Mouse (Mus musculus): Measurements from ENCODE around the gene Cd22. TPM values are rescaled to one million over a fixed set of nuclear protein-coding genes. Genes with fewer than 3 reads are reported as not detected.

Cd22 gene
- polyA plus RNA-seq, 1 experiment from 2014 or later, result not detected

DNA sequence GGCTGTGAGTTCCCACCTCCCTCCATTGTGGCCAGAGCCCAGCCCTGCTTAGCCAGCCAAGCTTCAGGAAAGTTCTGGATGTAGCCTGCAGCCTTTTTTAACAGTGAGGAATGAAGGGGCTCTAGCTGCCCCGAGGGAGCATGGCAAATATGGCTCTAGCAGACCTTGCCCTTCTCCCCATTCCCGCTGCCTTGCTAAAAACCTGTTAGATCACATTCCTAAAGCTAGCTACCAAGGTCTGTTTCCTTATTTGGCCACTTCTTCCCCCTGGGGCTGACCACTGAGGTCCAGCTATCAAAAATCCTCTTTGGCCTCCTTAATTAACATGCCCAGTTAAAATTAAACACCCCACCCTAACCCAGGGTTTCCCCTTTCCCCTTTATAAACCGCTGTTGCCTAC lies 12.4 kb upstream of the Cd22 start:
- H3K4me1 ChIP-seq, result no peaks in the 10 kb centered on the region
- no peak overlapping the region for H3K9ac ChIP-seq
- H3K27me3 ChIP-seq, result no peaks in the 10 kb centered on the region
- no peak overlapping the region for H3K4me3 ChIP-seq (replicated peaks)
- ATAC-seq (ENCODE audit: low FRiP score), result no peak
- no peak overlapping the region for H3K4me2 ChIP-seq
- 67% methylated on average over 3 of the region's 3 CpGs for WGBS
- no peaks in the 10 kb centered on the region for H3K9me3 ChIP-seq
- H3K27ac ChIP-seq, result no peak overlapping the region
- H3K36me3 ChIP-seq (replicated peaks), result no peaks in the 10 kb centered on the region

DNA sequence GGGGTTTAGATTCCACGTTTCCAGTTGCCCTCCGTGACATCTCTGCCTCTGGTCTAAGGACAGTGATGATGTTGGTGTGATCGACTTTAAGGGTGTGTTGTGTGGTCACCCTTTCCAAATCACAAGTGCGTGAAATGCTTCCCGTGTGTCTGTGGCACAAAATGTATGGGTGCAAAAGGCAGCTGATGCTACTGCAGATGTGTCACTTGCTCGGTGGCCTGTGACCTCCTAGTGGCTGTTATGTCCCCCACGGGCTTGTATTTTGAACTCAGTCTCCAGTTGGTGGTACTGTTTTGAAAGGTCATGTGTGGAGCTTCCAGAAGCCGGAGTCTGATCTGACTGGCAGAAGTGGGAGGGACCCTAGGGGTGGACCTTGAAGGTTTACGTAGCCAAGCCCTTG lies 11.6 kb upstream of the Cd22 start:
- 87% methylated on average over 9 of the region's 9 CpGs for WGBS
- ATAC-seq (ENCODE audit: low FRiP score), result no peak

DNA sequence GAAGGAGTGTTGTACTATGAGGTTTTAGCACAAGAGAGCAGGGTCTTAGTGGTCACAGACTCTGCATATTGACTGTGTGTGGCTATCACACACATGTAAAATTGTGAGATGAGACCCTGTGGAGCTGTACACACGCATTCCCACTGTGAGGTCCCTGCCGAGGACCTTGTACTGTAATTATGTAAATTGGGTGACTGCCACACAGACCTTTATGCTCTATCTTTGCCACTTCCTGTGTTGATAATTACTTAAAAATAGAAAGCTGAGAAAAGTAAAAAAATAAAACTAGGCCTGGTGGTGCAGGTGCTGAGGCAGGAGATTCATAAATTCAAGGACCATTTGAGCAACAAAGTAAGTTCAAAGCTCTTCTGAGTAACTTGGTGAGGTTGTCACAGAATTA lies 10.5 kb upstream of the Cd22 start:
- no peaks in the 10 kb centered on the region for H3K36me3 ChIP-seq (replicated peaks)
- no peak overlapping the region for H3K4me3 ChIP-seq (replicated peaks)
- no peak overlapping the region for H3K27ac ChIP-seq
- no peak overlapping the region for H3K4me2 ChIP-seq
- no peaks in the 10 kb centered on the region for H3K27me3 ChIP-seq
- H3K4me1 ChIP-seq, result no peaks in the 10 kb centered on the region
- ATAC-seq (ENCODE audit: low FRiP score), result no peak
- WGBS, result 68% methylated on average over 2 of the region's 2 CpGs
- no peaks in the 10 kb centered on the region for H3K9me3 ChIP-seq
- no peak overlapping the region for H3K9ac ChIP-seq

More for the DNA sequence above, 11.6 kb upstream of the Cd22 start:
- Histone ChIP-seq H3K4me3 (replicated peaks) (no peak overlapping the region), H3K36me3 (replicated peaks) (no peaks in the 10 kb centered on the region), H3K9ac (no peak overlapping the region), H3K27me3 (no peaks in the 10 kb centered on the region), H3K9me3 (no peaks in the 10 kb centered on the region), H3K27ac (no peak overlapping the region), H3K4me2 (no peak overlapping the region), H3K4me1 (no peaks in the 10 kb centered on the region)

- H3K9ac ChIP-seq, result no peak overlapping the region
- no peak for ATAC-seq (ENCODE audit: low FRiP score)
- no peaks in the 10 kb centered on the region for H3K36me3 ChIP-seq (replicated peaks)
- H3K4me3 ChIP-seq (replicated peaks), result no peak overlapping the region
- no peaks in the 10 kb centered on the region for H3K27me3 ChIP-seq
- WGBS, result 86% methylated on average over 7 of the region's 7 CpGs
- no peak overlapping the region for H3K27ac ChIP-seq
- no peaks in the 10 kb centered on the region for H3K9me3 ChIP-seq
- no peaks in the 10 kb centered on the region for H3K4me1 ChIP-seq
- H3K4me2 ChIP-seq, result no peak overlapping the region
Measured at GRCm38 (mm10) chr7:30888786-30889185, 8.6 kb upstream of the Cd22 start.

DNA sequence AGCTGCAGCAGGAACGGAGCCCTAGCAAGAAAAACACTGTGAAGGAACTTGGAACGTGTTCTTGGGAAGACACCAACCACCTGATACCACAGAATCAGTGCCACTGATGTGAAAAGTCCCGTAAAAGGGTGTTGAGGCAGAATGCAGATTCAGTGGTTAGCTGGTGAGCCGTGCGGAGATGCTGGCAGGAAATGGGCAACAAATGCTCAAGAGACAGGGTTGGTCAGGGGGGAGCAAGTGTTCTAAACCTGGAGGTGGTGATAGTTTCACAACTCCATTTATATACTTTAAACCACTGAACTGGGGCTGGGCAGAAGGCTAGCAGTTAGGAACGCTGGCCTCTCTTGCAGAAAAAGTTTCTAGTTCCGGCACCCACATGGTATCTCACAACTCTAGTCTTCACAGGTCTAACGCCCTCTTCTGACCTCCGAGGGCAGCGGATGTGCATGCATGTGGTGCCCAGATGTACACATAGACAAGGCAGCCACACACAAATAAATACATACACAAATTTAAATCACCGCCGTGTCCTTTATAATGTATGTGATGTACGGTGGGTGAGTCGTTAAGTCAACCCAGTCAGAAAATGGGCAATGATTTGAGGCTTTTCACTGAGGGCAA lies 7.5 kb upstream of the Cd22 start:
- Histone ChIP-seq H3K4me1 (no peaks in the 10 kb centered on the region), H3K4me2 (no peak overlapping the region), H3K9ac (no peak overlapping the region), H3K27ac (no peak overlapping the region), H3K36me3 (replicated peaks) (no peaks in the 10 kb centered on the region), H3K4me3 (replicated peaks) (no peak overlapping the region), H3K27me3 (no peaks in the 10 kb centered on the region), H3K9me3 (no peaks in the 10 kb centered on the region)
- ATAC-seq (ENCODE audit: low FRiP score), result no peak
- WGBS, result 86% methylated on average over 14 of the region's 14 CpGs

DNA sequence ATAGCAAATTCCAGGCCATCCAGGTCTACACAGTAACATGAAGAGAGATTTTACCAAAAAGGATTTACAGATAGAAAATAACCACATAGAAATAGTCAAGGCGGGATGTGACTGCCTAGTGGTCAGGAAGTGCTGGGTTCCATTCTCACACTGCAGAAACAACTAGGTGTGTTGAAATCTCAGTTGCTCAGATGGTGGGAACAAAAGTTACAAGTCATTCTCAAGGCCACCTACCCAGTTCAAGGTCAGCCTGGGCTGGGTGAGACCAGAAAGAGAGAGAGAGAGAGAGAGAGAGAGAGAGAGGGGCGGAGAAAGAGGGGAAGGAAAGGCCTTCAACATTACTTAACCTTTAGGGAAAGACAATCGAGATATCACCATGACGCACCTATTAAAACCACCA lies 6.7 kb upstream of the Cd22 start:
- H3K4me3 ChIP-seq (replicated peaks), result no peak overlapping the region
- no peaks in the 10 kb centered on the region for H3K36me3 ChIP-seq (replicated peaks)
- H3K4me1 ChIP-seq, result no peaks in the 10 kb centered on the region
- no peak overlapping the region for H3K4me2 ChIP-seq
- no peak overlapping the region for H3K27ac ChIP-seq
- H3K9ac ChIP-seq, result no peak overlapping the region
- no peaks in the 10 kb centered on the region for H3K27me3 ChIP-seq
- whole genome bisulfite sequencing, result 76% methylated on average over 4 of the region's 4 CpGs
- no peaks in the 10 kb centered on the region for H3K9me3 ChIP-seq
- no peak for ATAC-seq (ENCODE audit: low FRiP score)

DNA sequence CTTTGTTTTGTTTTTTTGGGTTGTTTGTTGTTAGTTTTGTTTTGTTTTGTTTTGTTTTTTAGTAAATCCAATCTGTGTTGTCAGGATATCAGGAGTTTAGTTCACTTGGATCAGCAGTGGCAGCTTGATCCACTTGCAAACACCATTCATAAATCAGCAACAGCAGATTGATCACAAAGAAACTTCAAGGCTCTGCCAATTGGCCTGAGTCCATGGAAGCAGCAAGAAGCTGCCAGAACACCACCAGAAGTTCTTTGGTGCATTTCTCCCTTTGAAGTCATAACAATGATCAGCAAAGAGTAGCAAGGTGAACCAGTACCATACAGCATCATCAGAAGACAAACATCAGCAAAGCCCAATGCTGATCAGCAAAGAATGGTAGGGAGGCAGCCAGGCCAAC lies 3.9 kb upstream of the Cd22 start:
- H3K27me3 ChIP-seq, result no peaks in the 10 kb centered on the region

GRCm38 (mm10) chr7:30881367-30881766 lies 1.2 kb upstream of the Cd22 start:
- H3K27me3 ChIP-seq, result no peaks in the 10 kb centered on the region
- no peak overlapping the region for H3K27ac ChIP-seq
- H3K4me3 ChIP-seq (replicated peaks), result no peak overlapping the region
- no peaks in the 10 kb centered on the region for H3K9me3 ChIP-seq
- no peak overlapping the region for H3K9ac ChIP-seq
- 89% methylated on average over 3 of the region's 3 CpGs for WGBS
- no peaks in the 10 kb centered on the region for H3K4me1 ChIP-seq
- no peak for ATAC-seq (ENCODE audit: low FRiP score)
- no peaks in the 10 kb centered on the region for H3K36me3 ChIP-seq (replicated peaks)
- H3K4me2 ChIP-seq, result no peak overlapping the region

More for the DNA sequence above, 3.9 kb upstream of the Cd22 start:
- Histone ChIP-seq H3K27ac (no peak overlapping the region), H3K4me2 (no peak overlapping the region), H3K4me1 (no peaks in the 10 kb centered on the region), H3K9ac (no peak overlapping the region), H3K4me3 (replicated peaks) (no peak overlapping the region), H3K36me3 (replicated peaks) (no peaks in the 10 kb centered on the region), H3K9me3 (no peaks in the 10 kb centered on the region)
- no peak for ATAC-seq (ENCODE audit: low FRiP score)

DNA sequence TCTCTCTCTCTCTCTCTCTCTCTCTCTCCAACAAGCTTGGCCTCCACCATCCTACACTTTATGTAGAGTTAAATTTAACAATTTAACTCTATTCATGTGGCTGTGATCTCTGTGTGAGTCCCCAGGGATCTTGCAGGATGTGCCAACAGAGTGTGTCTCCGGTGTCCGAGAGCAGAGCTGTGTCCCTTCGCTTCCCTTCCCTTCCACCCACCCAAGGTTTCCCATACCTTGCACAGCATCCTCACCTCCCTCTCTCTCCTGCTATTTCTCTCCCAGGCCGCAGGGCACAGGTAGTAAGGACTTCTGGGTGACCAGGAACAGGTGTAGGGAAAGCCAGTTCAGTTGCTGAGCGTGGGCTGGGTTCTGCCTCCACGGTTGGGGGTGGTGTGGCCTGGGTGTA lies 1.2 kb downstream of the Cd22 start:
- Histone ChIP-seq H3K4me2 (no peak overlapping the region), H3K27ac (no peak overlapping the region), H3K4me3 (replicated peaks) (no peak overlapping the region), H3K4me1 (no peaks in the 10 kb centered on the region), H3K9ac (no peak overlapping the region), H3K9me3 (no peaks in the 10 kb centered on the region), H3K27me3 (no peaks in the 10 kb centered on the region), H3K36me3 (replicated peaks) (no peaks in the 10 kb centered on the region)
- WGBS, result 85% methylated on average over 6 of the region's 6 CpGs
- no peak for ATAC-seq (ENCODE audit: low FRiP score)

GRCm38 (mm10) chr7:30873083-30873482 lies 7.1 kb downstream of the Cd22 start:
- Histone ChIP-seq H3K4me3 (replicated peaks) (no peak overlapping the region), H3K27ac (no peak overlapping the region), H3K4me1 (no peaks in the 10 kb centered on the region), H3K9me3 (no peaks in the 10 kb centered on the region), H3K36me3 (replicated peaks) (no peaks in the 10 kb centered on the region), H3K9ac (no peak overlapping the region), H3K27me3 (0 out of 2 replicates have a peak, but pooled peaks cover 10% of the 10 kb centered on the region), H3K4me2 (peak overlapping the region; percentile 17; the same call in 1 of the 2 replicates)
- 23% methylated on average over 15 of the region's 15 CpGs for WGBS
- no peak for ATAC-seq (ENCODE audit: low FRiP score)

- WGBS, result 69% methylated on average over 8 of the region's 8 CpGs
- ATAC-seq (ENCODE audit: low FRiP score), result no peak
- no peaks in the 10 kb centered on the region for H3K9me3 ChIP-seq
- H3K27me3 ChIP-seq, result 0 out of 2 replicates have a peak, but pooled peaks cover 5% of the 10 kb centered on the region
- 0 out of 2 replicates have a peak, but pooled peaks cover 4% of the 10 kb centered on the region for H3K4me1 ChIP-seq
- H3K9ac ChIP-seq, result no peak overlapping the region
- no peak overlapping the region for H3K4me2 ChIP-seq
- H3K4me3 ChIP-seq (replicated peaks), result no peak overlapping the region
- H3K36me3 ChIP-seq (replicated peaks), result no peaks in the 10 kb centered on the region
- H3K27ac ChIP-seq, result no peak overlapping the region
Measured at GRCm38 (mm10) chr7:30863386-30863785, 16.8 kb downstream of the Cd22 start.

DNA sequence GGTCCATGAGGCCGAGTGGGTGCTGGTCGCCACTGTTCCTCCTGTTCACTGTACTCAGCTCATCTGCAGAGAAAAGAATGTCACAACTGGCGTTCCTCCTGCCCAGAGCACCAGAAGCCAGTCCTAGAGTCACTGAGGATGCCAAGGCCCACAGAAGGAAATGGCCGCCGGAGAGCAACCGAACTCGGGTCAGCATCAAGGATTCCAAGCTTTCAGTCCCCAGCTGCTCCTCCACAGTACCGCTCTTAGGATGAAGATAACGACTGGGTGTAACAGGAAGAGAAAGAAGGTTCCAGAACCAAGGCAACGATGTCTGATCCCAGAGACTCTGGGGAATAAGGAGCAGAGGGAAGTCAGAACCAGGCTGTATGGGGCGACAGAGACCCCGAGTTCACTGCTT lies 18.7 kb downstream of the Cd22 start, which contains the start of gene Ffar1:
TSS of gene Ffar1 (minus strand) at position 101 of the 400 bp plus-strand sequence.
- H3K27ac ChIP-seq, result no peak within 1 kb of the TSS
- 0 out of 2 replicates have a peak, but pooled peaks cover 10% of the 10 kb centered on the region for H3K27me3 ChIP-seq
- no peaks in the 10 kb centered on the region for H3K9me3 ChIP-seq
- no peak for ATAC-seq (ENCODE audit: low FRiP score)
- WGBS, result 86% methylated on average over 12 of the region's 12 CpGs
- no peak within 1 kb of the TSS for H3K9ac ChIP-seq
- H3K4me3 ChIP-seq (replicated peaks), result no peak within 1 kb of the TSS
- H3K4me1 ChIP-seq, result 0 out of 2 replicates have a peak, but pooled peaks cover 4% of the 10 kb centered on the region
- no peaks in the 10 kb centered on the region for H3K36me3 ChIP-seq (replicated peaks)
- H3K4me2 ChIP-seq, result no peak within 1 kb of the TSS

GRCm38 (mm10) chr7:30859635-30860402 lies 20.3 kb downstream of the Cd22 start:
- peak overlapping the region; percentile 49 for H3K4me2 ChIP-seq
- no peaks in the 10 kb centered on the region for H3K9me3 ChIP-seq
- H3K9ac ChIP-seq, result no peak overlapping the region
- peak overlapping the region; percentile 28 for H3K4me3 ChIP-seq (replicated peaks)
- H3K36me3 ChIP-seq (replicated peaks), result no peaks in the 10 kb centered on the region
- 0 out of 2 replicates have a peak, but pooled peaks cover 4% of the 10 kb centered on the region for H3K4me1 ChIP-seq
- WGBS, result 15% methylated on average over 16 of the region's 16 CpGs
- H3K27ac ChIP-seq, result no peak overlapping the region
- 0 out of 2 replicates have a peak, but pooled peaks cover 11% of the 10 kb centered on the region for H3K27me3 ChIP-seq
- peak; percentile 72 for ATAC-seq (ENCODE audit: low FRiP score)

Measured in forebrain, embryonic 12.5 days (tissue).